Mouse (Mus musculus): ENCODE data around the gene H1fx.

DNA sequence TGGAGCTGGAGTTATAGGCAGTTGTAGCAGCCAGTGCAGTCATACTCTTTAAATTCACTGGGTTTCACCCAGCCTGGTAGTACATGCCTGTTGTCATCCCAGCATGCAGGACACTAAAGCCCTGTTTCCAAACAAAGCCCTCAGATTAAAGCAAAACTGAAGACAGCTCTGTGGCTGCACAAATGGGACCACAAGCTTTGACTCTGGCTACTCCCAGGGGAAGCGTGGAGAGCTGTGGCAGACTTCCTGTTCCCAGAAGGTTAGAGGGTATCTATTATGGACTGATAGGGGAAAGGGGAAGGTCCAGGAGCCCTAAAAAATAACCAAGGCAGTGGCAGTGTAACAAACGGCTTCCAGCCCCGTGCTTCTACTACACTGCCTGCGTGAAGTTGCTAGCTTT, 14.1 kb upstream of the H1fx start:
- TF ChIP-seq TCF12 (IDR thresholded peaks at IDR 0.05; ENCODE audit: insufficient read depth, poor library complexity, severe bottlenecking) (no peak), POLR2A (IDR thresholded peaks at IDR 0.05; ENCODE audit: insufficient read length, low read depth) (no peak), POLR2AphosphoS2 (IDR thresholded peaks at IDR 0.05; ENCODE audit: insufficient read length, low read depth) (no peak), CEBPB (IDR thresholded peaks at IDR 0.05; ENCODE audit: insufficient read depth, poor library complexity, severe bottlenecking) (no peak), MYOD1 (IDR thresholded peaks at IDR 0.05; ENCODE audit: control insufficient read depth in 1 of 3, insufficient read length in 2 of 3, low read depth in 2 of 3) (no peak), E2F4 (IDR thresholded peaks at IDR 0.05; ENCODE audit: insufficient read depth) (no peak)
